Mouse (Mus musculus) right cerebral cortex, adult 2 months (tissue): ENCODE data around the gene Gm26602.
A peak's percentile ranks its signal among the peaks of the same experiment; 100 is the strongest.

Experiments used
- DNase-seq, 2 experiments: peaks; one replicate each; pipeline ENCODE4 v3.0.0; 2021 to 2022; ENCODE audit warnings: low spot score in 2 of 2

Gene Gm26602

DNA sequence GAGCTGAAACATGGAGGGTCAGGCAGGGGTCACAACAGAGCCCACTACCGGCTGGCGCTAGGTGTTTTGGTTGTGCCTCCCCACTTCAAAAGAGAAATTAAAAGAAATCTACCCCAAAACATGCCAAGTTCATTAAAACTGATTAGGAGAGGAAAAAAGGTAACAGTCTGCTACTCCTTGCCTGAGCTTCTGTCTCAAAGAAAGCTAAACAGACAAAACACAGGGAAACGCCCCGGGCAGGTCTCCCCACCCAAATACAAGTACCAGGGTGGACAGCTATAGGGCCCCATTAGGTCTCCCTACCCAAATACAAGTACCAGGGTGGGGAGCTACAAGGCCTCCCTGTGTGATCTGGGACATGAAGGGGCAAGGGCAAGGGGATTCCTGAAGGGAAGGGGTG is at the start of gene Gm26602:
Gm26602 (plus strand) TSS at position 301 of the 400 bp plus-strand sequence.
- DNase-seq = no peak

DNA sequence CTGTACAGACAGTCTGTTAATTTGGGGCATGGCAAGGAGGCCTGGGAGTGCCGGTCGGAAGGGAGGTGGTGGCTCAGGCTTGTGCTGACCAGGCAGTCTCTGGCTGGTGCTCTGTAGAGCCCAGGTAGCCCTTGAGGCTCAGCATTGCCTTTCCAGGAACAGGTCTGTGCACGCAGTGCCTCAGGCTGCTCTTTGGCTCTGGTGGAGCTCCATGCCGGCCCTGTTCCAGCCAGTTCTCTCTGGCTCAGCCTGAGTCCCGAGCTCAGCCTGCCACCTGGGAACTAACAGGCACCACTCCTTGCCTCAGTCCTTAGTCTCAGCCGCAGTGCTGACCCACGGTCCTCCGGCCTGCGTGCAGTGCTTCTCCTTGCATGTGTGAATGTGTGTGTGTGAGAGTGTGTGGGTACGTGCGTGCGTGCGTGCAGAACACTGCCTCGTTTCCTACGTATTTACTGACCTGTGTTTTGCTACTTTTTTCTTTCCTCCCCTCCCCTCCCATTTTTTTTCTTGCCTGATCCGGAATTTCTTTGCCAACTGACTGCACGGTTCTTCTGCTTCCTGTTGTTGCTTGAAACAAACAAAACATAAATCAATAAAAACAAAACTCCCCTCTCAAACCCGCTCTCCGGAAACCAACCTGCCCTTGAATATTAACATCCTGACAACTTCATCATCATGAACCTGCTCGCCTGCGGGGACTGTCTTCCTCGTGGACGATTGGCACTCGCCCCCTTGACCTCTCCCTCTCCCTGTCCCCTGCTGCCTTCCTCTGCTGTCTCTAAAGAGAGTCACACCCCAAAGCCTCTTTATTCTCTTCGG is 49.2 kb upstream of the Gm26602 start:
- DNase-seq = no peak

DNA sequence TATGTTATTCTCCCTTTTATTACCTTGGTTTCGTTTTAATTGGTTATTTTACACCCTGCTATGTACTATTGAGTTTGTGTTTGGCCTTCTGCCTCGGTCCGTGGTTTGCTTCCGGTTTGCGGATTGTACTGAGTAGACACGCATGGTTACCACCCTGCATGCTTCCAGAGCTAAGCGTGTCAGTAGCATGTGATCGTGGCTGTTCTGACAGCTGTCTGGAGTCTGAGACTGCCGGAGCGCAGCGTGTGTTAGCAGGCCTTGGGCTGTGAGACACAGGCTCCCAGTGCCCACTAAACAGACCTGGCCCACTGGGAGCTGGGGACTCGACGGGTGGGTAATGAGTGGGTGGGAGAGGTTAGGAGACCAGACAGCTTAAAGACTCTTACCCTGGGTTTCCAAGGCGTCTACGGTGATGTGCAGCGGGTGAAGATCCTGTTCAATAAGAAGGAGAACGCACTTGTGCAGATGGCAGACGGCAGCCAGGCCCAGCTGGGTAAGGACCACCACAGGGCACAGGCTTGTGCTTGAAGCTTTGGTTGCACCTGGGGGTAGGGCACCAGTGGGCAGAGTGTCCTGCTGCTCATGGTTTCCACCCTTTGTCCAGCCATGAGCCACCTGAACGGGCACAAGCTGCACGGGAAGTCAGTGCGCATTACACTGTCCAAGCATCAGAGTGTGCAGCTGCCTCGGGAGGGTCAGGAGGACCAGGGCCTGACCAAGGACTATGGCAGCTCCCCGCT is 48.4 kb upstream of the Gm26602 start:
- DNase-seq = no peak

DNA sequence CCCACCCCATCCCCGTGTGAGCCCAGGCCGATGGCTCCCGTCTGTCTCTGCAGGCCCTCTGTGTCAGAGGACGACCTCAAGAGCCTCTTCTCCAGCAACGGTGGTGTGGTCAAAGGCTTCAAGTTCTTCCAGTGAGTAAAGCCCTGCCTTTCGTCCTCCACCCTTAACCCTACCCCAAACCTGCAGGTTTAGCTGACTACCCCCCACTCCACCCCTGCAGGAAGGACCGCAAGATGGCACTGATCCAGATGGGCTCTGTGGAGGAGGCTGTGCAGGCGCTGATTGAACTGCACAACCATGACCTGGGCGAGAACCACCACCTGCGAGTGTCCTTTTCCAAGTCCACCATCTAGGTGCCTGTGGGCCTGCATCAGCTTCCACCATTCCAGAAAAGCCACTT is 47.7 kb upstream of the Gm26602 start:
- DNase-seq = no peak

DNA sequence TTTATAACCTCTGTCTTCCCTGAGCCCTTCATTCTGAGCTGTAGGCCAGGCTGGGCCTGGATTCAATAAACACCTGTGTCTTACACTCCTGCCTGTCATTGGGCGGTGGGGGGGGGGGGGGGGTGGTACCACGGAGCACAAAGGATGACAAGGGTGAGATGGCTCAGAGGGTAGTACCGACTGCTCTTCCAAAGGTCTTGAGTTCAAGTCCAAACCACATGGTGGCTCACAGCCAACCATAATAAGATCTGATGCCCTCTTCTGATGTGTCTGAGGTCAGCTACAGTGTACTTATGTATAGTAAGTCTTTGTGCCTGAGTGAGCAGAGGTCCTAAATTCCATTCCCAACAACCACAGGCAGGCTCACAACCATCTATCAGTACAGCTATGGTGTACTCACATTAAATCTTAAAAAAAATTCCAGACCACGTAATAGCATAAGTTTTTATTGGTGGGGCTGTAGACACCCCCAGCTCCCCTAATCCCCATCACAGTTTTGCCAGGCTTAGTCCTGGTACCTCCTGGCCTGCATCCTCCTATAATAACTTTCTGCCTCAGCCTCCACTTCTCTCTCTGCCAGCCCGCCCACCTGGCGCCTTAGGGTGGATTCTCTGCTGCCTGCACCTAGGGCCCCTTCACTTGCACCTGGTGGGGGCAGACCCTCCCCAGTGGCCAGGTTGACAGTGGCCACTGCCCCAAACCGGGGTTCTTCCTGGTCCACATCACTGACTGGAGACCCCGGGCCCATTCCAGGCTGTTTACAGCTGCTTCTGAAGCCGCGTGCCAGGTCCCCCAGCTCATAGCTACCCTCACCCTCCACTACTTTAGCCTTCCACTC is 46.1 kb upstream of the Gm26602 start:
- DNase-seq = peak in 1 of 2 experiments; percentile 32

DNA sequence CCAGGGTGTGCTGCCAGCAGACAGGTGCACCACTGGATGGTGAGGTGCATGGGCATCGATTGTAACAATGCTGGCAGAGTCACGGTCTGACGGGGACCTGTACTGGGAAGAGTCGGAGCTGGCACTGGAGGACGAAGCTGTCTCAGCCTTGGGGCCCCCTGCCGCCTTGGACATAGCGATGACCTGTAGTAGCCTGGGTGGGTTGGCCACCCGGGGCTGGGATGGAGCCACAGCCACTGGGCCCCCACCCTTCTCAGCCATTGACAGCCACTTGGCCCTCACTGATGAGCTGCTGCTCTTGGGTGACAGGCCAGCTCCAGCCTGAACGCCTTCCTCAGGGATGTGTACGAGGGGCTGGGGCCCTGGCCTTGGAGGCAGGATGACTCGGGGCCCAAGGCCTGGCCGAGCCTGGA is 45.5 kb upstream of the Gm26602 start:
- no peak for DNase-seq

DNA sequence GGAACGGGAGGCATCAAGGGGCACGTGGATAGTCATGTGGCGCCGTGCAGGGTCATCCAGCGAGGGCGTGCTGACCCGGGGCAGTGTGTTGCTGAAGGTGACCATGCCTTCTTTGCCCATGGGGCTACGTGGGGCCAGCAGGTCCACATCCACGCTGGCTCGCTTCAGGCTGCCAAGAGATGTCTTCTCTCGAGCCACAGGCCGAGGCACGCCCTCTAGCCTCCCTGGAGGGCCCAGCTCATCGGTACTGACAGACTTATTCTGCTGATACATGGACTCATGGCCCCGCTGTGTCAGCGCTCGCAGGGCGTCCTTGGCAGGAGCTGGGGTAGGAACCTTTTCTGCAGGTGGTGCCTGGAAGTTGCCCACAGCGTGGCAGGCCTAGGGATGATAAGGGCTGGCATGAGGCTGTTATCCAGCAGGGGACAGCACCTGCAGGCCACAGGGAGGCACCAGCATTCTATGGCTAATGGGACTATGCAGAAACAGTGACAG is 44.8 kb upstream of the Gm26602 start:
- no peak for DNase-seq

DNA sequence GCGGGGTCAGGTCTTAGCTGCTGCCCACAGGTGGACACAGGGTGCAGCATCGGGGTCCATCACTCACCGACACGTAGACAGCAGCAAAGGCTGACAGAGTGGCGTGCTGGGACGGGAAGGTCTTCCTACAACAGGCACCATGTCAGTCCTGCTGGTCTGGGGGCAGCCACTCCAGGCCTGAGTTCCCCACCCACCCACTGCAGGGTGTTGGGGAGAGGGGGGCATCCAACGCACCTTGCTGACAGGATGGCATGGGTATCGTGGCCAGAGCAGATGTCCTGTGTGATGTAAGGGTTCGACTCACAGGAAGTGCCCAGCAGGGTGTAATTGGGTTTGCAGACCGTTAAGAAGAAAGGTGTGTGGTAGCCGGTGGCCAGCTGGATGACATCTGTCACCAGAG is 44.1 kb upstream of the Gm26602 start:
- DNase-seq = no peak

DNA sequence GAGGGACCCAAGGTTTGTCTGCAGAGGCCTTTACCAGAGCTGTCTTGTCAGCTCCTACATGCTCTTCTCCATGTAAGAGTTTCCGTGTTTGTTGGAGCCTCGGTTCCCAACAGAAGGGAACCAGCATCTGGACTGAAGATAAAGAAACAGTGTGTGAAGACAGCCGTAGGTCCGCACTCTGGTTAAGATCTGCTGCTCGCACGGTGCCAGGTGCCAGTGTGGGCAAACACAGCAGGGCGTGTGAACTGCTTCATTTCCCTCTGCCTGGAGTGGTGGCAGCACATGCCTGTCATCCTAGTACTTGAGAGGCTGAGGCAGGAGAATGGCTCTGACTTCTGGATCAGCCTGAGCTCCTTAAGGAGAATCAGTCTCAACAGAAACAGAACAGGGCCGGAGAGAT is 38.8 kb upstream of the Gm26602 start:
- DNase-seq = peak in 1 of 2 experiments; percentile 12

DNA sequence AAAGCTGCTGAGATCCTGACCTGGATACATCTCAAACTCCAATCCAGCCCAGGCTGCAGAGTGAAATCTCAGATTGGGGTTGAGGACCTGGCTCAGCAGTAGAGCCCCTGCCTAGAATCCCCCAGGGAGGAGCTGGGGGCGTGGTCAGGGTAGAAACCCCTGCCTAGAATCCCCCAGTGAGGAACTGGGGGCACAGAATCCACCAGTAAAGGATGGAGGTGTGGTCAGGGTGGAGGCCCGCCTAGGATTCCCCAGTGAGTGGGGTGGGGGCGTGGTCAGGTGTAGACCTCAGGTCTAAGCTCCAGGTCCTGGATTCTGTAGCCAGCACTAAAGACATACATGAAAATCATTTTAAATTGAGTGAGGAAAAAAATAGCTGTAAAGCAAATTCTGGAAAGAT is 37.8 kb upstream of the Gm26602 start:
- no peak for DNase-seq

DNA sequence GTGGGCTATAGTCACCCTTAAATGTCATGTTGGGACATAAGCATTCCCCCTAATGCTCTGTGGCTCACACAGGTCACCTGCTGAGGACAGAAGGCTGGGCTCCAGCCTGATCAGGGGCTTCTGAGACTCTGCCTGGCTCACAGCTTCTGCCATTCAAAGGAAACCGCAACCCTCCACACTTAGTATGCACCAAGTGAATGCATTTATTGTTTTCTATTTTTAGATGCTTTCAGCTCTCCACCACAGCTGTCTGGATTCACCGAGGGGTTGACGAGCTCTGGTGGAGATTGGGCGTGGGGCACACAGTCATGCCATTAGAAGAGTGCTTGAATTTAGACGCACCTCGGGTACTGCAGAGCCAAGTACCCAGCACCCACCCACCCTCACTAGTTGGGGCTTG is 37.3 kb upstream of the Gm26602 start:
- no peak for DNase-seq

DNA sequence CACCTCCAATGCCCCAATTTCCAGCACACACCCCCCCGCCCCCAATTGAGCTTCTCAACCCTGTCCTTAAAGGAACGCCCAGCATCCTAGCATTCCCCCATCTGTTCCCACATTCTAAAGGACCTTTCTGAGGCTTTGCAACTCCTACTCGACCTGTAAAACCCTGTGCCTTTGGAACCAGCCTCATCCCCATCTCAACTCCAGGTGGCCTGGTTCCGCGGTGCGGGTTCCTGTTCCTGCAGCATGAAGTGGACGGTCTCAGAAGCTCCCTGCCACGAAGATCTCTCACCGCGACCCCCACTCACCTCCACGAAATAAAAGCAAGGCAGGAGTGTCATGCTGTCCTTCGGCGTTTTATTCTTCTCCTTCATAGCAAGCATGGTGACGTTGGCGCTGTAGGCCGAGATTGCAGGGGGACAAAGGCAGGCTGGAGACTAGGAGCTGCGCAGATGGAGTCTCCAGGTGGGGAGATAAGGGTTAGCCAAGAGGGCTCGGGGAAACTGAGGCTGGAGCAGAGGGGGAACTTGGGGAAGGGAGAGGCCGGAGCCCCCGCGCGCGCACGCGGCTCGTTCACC is 36.9 kb upstream of the Gm26602 start:
- no peak for DNase-seq

DNA sequence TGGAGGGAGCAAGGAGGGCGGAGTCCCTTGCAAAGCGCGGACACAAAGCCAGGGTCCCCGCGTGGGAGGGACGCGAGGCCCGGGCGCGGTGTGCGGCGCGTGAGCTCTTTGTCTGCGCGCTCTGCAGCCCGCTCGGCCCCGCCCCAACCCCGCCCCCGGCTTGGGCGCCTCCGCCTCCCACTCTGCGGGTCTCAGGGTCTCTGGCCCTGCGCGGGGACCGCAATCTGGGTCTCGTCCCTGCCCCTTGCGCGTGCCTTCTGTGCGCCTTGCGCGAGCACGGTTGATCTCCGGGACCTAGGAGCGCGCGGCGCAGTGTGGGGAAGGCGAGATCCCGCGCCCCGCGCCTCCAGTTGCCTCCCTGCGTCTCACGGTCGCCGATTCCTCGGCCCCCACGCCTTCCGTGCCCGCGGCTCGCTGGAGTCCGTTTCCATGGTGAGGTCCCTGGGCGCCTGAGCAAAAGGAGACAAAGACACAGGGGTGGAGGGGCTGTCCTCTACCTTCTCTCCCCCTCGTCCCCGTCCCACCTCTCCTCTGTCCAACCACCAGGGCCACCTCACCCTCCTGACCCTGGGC is 36.3 kb upstream of the Gm26602 start, which contains the start of the genes Prtn3 and Plppr3:
Prtn3 (plus strand) TSS at position 187 of the 573 bp plus-strand sequence.
Plppr3 (minus strand) TSS at position 345 of the 573 bp plus-strand sequence.
- DNase-seq = no peak

DNA sequence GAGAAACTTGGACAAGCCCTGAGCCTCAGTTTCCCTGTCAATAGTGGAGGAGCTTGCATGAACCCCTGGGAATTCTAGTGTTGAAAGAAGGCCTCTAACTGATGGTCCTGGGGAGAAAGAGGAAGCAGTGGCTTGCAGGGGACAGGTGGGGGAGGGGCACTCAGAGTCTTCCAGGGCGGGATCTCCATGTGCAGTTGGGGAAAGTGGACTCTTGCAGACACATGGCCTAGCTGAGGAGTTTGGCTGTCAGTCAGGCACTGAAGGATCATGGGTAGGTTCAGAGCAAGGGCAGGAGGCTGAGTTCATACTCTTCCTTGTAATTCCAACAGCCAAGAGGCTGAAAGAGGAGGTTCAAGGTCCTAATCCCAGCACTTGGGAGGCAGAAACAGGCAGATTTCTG is 33.5 kb upstream of the Gm26602 start:
- DNase-seq = no peak

DNA sequence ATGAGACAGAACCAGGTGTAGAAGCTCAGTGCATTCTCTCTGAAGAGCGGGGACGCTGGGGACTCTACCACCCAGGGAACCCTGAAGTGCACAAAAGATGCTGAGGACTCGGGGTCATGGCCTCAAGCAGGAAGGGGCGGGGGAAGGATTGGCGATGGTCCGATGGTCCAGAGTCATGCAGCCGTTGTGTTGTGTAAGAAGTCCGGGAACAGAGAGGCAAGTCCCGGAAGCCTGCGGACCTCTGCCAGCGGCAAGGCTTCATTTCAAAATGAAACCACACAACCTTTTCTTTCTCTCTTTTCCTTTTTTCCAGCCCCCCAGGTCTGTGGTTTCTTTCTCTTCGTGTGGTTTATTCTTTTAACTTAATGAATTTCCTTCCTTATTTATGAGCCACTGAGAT is 32.9 kb upstream of the Gm26602 start:
- no peak for DNase-seq

DNA sequence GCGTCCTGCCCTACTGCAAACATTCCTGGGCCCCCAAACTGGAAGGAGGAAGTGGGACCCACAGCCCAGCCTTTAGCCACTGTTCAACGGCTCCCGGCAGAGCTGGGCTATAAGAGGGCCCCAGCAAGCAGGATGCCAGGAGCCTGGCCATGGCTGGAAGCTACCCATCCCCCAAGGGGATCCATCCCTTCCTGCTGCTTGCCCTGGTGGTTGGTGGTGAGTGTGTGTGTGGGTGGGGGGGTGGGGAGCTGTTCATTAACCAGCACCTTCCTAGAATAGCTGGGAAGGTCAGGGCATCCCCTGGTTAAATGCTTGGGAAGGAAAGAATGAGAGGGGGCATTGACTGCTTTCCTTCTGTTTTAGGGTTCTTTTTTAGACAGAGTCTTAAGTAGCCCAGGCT is 31.1 kb upstream of the Gm26602 start:
- no peak for DNase-seq

DNA sequence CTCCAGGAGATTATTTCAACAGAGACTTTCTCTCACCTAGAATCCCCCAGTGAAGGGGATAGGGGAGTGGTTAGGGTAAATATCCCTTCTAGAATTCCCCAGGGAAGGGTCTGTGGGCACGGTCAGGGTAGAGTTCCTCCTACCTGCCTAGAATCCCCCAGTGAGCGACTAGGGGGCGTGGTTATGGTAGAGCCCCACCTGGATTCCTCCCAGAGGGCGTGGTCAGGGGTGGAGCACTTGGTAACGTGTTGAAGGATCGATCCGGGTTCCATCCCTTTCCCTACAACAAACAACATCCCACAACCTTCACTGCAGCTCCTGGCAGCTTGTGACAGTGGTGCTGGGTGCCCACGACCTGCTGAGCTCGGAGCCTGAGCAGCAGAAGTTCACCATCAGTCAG is 29.9 kb upstream of the Gm26602 start:
- DNase-seq = no peak

DNA sequence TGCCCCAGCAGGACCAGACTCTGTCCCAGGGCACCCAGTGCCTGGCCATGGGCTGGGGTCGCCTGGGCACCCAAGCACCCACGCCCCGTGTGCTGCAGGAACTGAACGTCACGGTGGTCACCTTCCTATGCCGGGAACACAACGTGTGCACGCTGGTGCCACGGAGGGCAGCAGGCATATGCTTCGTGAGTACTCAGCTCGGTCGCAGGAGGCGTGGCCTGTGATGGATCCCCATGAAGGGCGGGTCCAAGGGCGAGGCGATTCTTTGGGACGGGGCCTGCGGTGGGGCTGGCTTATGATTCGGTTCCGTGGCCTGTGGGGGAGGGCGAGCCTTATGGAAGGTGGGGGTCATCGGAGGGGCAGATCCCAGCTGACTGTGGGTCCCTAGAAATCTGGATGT is 28.7 kb upstream of the Gm26602 start:
- DNase-seq = no peak

DNA sequence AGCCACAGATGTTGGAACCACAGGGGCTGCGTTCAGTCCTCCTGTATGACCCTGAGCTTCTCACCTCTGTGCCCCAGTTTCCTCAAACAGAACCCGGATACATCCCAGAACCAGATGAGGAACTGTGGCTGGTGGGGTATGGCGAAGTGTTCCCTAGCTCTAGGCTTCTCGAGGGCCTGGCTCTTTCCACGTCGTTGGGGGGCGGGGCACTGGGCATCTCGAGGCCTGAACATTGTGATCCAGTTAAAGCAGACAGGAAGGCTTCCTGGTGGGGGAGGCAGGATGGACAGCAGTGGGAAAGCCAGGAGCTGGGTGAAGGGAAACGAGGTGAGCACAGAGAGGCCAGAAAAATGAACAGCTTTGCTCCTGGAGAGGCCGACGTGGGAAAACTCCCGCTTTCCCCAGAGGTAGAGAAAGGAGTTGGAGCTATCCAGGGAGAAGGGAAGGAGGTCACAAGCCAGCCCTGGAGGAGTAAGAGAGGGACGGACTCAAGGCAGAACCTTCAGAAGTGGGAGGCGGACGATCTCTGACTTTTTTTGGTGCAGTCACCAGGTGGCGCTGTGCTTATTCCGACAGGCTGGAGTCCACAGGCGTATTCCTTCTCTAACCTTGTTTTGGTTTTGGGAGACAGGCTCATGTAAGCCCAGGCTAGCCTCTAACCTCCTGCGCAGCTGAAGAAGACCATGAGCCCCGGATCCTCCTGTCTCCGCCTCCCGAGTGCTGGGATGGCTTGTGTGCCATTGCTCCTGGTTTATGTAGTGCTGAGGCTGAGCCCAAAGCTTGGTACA is 27.2 kb upstream of the Gm26602 start:
- peak; percentile 83 to 89 for DNase-seq

DNA sequence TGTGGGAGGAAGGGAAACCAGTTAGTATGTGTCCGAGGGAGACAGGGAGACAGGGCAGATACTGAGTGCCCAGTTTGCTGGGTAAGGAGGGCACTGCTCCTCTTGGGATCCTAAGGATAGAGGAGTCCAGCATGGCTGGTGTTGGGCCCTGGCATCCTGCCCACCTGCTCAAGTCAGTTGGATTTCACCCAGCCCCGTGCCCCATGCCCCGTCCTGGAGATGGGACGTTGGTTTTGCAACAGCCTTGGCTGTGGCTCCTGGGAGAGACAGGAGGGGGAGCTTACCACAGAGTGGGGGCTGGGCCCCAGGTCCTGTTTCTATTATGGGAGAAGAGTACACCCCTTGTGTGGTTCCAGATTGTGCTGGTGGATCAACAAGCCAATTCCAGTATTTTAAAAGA is 26.2 kb upstream of the Gm26602 start:
- DNase-seq = no peak
